Mouse (Mus musculus): ENCODE data around the gene Fank1. TPM values are rescaled to one million over a fixed set of nuclear protein-coding genes. Genes with fewer than 3 reads are reported as not detected.

Fank1 gene
- total RNA-seq (2014; fragmentation: Nextera tagmentation) (not detected in 2 replicates), total RNA-seq (2017) (not detected in 2 replicates)

DNA sequence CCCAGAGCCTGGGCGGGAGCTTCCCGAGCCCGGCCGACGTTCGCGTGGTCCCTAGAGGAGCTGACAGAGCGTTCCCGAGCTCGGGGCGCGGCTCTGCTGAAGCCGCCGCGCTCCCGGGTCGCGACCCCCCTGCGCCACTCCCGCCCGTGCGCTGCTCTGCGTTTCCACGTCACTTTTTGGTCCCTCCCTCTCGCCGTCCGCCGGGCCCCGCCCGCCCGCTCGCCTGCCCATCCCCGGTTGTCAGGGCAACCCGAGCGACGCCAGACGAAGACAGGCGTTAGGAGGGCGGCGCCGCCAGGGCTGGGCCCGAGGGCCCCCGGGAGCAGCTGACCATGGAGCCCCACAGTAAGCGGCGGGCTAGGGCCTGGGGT, at the start of gene Fank1:
Gene Fank1, plus strand, starts transcription at position 236 of the 371 bp plus-strand sequence.
- ATAC-seq (replicated peaks; ENCODE audit: low FRiP score, low TSS enrichment, poor library complexity, severe bottlenecking), result peak; percentile 93

DNA sequence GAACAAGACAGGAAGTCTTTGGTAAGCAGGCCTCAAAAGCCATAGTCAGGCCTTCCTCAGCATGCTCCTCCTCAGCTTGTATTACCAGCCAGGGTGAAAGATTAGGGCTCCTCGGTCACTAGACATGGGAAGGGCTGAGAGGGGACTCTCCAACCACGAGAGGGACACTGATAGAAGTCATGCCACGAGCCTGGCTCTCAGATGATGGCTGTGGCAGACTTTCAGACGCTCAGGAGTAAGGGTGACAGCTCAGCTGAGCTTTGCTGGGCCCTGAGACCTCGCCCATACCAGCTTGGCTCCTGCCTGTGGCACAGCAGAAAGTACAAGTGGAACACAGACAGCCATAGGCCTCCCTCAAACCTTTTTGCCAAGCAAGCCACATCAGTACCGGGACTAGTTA, 49.6 kb upstream of the Fank1 start:
- ATAC-seq (replicated peaks; ENCODE audit: low FRiP score, low TSS enrichment, poor library complexity, severe bottlenecking), result no peak

DNA sequence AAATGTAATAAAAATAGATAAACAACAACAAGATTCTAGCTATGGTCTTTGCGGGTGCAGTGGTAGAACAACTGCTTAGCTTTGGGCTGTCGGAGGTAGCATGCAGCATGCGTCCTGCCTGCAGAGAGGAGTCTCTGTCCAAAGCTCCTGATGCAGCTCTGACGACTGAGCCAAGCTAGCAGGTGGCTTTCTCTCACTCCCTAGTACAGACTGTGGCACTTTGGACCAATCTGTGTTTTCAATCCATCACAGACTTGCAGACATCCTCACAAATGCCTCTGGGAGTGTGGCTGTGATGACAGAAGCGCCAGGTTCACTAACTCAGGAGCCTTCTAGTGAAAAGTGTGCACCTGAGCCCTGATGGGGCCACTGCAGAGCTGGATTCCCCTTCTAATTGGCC, 47.3 kb upstream of the Fank1 start:
- ATAC-seq (replicated peaks; ENCODE audit: low FRiP score, low TSS enrichment, poor library complexity, severe bottlenecking), result no peak

DNA sequence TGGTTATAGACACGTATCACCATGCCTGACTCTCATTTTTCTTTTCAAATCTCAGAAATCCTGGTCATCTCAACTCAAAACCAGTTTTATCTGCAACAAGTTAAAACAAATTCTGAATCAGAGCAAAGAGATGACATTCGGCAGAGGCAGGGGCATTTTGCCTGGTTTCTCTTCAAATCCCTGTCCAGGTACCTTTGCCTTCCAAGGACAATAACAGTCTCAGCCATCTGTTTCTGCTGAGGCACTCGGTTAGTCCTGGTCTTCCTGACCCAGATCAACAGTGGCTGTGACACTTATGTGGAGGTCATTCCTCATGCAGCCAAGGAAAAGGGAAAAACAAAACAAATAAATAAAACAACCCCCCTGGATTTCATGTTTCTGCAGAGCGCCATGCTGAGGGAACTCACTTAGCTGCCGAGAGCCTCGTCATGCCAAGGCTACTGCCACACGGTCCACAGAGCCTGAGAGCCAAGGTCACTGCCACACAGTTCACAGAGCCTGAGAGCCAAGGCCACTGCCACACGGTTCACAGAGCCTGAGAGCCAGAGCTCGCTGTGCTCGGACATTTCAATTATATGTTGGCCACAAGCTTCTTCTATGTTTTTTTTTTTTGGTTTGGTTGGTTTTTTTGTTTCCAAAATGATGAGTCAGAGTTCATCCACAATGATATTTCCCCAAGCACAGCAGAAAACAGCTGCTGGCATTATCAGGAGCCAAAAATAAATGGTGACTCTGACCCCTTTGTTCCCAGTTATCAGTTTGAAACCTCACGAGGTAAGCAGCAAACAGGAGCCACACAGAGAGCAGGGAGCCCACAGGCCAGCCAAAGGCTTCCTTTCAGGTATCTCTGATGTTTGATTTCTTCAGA, 46.1 kb upstream of the Fank1 start:
- ATAC-seq (replicated peaks; ENCODE audit: low FRiP score, low TSS enrichment, poor library complexity, severe bottlenecking), result no peak

DNA sequence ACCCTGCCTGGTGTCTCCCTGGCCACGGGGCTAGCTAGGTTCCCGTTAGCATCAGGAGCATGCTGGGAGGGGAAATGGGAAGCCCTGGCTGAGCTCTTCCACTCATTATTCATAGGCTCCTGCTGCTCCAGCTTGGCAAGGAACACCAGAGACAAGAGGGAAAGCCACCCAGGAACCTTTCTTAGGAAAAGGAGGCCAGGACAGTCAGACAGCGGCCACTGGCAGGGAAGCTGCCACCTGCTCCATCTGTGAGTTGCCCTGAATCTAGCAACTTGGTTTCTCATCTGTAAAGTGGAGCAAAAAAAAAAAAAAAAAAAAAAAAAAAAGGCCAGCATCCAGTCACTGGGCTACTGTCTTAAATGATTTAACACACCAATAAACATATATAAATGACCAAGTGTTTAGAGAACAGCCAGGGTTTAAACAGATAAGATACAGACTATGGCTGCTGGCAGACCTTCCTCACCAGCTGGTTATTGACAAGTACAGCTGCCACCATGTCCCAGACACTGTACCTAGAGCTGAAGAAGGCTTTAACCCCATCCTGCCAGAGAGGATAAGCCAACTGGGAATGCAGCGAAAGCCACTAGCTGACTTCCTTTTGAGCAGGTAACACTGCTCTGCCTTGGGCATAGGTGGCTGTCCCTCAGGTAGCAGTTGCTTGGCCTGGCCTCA, 44.6 kb upstream of the Fank1 start:
- ATAC-seq (replicated peaks; ENCODE audit: low FRiP score, low TSS enrichment, poor library complexity, severe bottlenecking), result peak; percentile 58

DNA sequence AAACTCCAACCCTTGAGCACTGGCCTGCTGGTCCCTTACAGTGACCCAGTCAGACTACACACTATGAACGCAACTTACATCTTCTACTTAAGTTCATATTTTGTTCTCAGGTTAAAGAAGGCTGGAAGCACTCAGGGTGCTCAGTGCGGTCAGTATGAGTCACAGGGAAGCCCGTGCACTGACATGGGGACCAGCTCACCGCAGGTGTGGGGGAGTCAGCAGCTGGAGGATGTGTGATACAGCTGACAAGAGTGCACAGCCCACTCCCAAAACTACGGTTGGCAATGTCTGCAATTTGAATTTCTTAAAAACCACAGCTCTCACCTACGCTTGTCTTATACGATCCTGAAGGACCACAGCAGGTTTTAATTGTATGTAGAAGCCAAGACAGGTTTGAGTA, 36.1 kb upstream of the Fank1 start:
- no peak for ATAC-seq (replicated peaks; ENCODE audit: low FRiP score, low TSS enrichment, poor library complexity, severe bottlenecking)

DNA sequence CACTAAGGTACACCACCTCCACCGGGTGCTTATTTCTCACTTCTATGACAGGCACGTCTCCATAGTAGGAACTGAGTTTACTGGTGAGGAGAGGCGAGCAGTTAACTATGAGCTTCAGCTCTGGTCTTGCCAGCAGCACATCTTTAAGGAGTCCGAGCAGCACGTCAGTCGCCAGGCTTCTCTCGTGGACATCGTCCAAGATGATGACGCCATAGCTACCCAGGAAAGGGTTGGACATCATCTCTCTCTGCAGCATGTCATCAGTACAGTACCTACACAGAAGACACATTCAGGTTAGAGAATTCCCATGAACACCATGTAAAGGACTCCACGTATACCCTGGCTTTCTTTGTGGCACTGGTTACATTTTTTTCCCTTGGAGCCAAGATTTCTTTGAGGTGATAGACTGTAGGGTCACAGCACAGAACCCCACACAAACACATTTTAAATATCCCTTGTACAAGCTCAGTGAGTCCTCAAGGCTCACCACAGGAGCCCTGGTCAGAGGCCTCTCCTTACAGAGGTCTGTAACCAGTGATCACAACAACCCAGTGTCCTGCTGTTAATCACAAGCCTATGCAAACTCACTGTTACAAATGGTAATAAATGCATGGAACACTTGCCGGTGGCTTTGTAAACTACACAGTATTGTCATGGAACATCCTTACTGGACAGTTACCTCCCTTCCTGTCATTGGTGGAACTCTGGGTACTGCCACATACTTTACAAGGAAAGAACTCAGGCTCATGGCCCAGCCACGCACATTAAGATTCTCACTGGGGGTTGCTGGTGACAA, 33.9 kb upstream of the Fank1 start:
- ATAC-seq (replicated peaks; ENCODE audit: low FRiP score, low TSS enrichment, poor library complexity, severe bottlenecking), result no peak

DNA sequence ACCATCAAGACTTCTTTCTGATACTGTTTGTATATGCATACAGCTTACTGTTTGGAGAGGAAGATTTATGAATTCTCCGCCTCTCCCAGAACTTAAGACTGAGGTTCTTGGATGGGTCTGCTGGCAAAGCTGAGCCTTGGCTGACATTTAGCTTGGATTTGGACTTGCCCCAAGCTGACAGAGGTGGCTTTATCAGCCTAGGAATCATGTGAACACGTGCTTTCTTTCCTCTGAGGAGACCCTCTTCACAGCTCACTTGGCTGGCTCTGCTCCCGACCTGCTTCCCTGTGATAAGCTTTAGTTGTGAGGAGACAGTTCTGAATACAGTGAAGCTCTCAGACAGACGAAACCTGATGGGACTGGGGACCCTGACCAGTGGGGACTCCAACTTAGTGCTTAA, 33.0 kb upstream of the Fank1 start:
- ATAC-seq (replicated peaks; ENCODE audit: low FRiP score, low TSS enrichment, poor library complexity, severe bottlenecking), result no peak

DNA sequence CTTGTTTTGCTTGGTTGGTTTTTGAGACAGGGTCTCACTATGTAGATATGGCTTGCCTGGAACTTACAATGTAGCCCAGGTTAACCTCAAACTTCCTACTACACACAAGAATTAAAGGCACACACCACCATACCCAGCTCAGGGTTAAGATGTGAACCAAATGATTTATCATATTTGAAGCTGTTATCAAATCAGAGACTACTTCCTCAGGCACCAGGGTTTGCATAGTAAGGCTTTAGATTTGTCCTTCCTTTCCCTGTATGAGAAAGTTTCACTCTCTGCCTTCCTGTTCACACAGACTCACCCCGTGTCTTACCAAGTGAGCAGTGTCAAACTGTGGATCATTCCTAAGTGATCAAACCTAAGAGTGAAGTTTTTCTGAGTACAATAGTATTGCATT, 32.5 kb upstream of the Fank1 start:
- ATAC-seq (replicated peaks; ENCODE audit: low FRiP score, low TSS enrichment, poor library complexity, severe bottlenecking), result no peak

DNA sequence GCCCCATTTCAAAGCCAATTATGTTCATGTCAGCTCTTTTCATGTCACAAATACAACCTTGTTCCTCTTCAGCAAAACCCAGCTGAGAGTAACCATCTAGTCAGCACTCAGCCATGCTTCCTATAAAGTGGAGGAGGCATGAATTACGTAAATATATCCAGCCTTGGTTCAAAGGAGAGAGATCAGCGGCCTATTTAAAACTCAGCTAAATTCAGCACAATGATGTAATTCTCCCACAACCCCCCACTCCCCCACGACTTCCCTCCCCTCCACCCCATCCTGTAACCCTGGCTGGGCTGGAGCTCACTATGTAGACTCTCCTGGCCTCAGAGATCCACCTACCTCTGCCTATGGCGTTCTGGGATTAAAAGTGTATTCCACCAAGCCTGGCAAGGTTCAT, 32.0 kb upstream of the Fank1 start:
- ATAC-seq (replicated peaks; ENCODE audit: low FRiP score, low TSS enrichment, poor library complexity, severe bottlenecking), result no peak

DNA sequence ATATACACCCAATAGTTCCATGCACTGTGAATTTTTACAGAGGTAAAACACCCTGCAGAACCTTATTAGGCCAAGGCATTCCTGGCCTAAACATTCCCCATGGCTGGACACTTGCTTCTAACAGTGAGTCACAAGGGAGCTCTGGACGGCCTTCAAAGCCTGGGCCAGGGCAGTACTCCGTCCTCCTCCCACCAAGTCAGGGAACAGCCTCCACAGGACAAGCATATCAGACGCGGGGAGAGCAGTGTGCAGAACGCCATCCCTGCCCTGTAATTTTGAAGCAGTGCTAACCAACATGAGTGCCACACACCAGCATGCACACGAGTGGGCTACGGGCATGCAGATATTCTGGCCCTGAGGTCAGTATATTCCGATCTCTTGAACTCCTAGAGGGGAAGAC, 29.3 kb upstream of the Fank1 start:
- no peak for ATAC-seq (replicated peaks; ENCODE audit: low FRiP score, low TSS enrichment, poor library complexity, severe bottlenecking)

DNA sequence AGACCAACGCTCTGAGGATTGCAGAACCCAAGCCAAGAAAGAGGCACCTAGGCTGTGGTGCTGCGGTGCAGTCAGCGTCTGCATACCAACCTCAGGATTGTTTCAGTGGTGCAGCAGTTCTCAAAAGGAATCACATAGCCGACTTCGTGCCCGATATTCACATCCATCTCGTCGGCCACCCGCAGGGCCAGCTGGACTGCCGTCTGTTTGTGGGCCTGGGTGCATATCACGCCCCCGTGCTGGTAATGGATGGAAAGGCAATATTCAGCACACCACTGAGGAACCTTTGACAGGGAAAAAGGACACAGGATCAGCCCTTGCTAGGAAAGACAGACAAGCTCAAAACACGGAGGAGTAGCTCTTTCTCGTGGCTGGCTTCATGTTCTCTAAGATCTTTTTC, 27.9 kb upstream of the Fank1 start:
- ATAC-seq (replicated peaks; ENCODE audit: low FRiP score, low TSS enrichment, poor library complexity, severe bottlenecking), result no peak

DNA sequence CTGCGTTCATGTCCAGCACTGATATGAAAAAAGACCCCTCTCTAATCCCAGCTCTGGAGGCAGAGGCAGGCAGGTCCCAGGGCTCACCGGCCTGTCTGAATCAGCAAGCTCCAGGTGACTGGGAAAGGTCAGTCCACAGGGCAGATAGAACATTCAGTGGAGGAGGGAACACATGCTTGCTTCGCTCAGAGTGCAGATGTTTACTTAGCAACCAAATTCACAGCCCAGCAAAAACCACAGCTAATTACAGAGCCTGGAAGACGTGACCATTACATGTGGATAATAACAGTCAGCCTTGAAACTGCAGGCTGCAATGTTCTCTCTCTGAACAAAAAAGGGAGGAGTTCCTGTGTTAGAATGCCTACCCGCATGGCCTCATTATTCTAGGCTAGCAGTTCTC, 26.0 kb upstream of the Fank1 start:
- no peak for ATAC-seq (replicated peaks; ENCODE audit: low FRiP score, low TSS enrichment, poor library complexity, severe bottlenecking)

DNA sequence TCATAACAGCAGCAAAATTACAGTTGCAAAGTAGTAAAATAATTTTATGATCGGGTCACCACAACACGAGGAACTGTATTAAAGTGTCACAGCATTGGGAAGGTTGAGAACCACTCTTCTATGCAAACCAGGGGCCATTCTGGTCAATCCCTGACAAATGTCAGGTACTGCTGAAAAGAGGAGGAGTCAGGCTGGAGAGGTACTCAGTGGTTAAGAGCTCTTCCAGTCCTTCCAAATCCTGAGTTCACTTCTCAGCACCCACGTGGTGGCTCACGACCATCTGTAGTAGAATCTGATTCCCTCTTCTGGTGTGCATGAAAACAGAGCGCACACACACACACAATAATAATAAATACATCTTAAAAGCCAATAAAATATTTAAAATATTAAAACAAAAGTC, 25.5 kb upstream of the Fank1 start:
- ATAC-seq (replicated peaks; ENCODE audit: low FRiP score, low TSS enrichment, poor library complexity, severe bottlenecking), result no peak

DNA sequence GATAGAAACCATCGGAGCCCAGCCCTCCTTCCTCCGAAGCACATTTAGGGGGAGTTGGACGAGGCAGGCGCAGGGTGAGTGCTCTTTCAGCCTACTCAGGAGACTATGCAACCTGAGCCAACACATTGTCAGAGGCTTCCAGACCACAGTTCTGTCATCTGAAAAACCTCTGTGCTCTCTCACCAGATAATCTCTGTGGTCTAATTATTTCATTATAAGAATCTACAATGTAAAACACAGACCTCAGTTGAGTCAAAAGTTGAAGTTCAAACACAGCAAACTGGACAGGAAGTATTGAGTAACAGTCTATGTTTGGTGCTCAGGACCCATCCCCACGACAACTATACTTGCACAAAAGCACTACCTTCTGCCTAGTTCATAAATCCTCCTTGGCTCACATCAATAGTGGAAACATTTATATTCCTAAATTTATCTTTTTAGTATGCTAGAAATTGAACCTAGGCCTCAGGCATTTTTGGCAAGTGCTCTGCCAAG, 18.7 kb upstream of the Fank1 start:
- no peak for ATAC-seq (replicated peaks; ENCODE audit: low FRiP score, low TSS enrichment, poor library complexity, severe bottlenecking)

DNA sequence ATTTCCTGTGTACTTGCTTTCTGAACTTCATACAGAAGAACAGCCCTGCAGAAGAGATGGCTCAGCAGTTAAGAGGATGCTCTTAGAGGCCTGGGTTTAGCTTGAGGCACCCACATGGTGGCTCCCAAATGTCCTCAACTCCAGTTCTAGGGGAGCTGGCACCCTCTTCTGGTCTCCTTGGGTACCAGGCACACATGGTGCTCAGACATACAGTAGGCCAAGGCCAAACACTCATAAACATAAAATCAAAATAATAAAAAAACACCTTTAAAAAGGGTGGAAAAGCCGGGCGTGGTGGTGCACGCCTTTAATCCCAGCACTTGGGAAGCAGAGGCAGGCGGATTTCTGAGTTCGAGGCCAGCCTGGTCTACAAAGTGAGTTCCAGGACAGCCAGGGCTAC, 17.9 kb upstream of the Fank1 start:
- no peak for ATAC-seq (replicated peaks; ENCODE audit: low FRiP score, low TSS enrichment, poor library complexity, severe bottlenecking)

DNA sequence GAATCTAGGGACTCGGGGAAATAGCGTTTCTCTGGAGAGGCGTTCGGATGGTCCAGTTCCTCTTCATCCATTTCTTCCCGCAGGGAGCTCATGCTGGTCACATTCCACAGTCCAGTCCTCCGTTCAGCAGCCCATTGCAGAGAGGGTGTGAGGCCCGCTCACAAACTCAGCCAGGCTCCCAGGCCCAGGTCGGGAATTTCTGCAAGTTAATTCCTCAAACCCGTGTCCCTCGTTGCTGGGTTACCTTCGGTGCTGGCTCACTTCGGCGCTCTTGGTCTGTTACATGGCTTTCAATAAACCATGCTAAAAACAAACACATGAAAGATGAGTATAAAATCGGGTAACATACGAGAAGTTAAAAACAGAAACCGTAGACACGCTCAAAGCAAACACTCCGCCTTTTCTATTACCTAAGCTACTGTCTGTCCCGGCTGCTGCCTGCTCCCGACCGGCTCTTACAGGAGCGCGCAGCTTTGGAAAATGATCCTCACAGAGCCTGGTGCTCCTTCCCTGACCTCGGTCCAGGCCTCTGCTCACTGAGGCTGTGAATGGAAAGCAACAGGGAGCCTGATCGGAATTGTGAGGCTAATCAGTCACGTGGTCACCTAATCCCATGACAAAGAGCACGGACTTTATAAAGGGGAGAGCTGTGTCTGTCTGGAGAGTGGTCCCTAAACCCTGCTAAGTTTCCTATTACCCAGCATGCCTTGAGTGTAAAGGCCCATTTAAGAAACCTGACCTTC, 16.9 kb upstream of the Fank1 start:
- ATAC-seq (replicated peaks; ENCODE audit: low FRiP score, low TSS enrichment, poor library complexity, severe bottlenecking), result no peak

DNA sequence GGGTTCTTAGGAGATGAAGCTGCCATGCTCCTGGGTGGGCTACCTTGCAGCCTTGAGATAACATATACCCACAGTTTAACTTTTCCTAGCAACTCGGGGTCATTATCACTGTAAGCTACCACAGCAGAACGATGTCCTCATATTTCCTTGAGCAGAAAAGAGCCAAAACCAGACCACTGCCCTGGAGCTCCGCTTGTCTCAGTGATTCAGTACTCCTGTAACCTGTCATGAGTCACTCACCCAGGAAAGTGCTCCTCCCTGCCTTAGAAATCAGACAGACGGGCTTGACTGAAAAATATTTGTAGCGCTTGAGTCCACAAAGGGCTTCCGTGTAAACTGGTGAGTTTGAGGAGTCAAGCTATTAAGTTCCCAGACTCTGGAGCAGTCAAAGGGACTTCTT, 14.0 kb upstream of the Fank1 start:
- no peak for ATAC-seq (replicated peaks; ENCODE audit: low FRiP score, low TSS enrichment, poor library complexity, severe bottlenecking)

DNA sequence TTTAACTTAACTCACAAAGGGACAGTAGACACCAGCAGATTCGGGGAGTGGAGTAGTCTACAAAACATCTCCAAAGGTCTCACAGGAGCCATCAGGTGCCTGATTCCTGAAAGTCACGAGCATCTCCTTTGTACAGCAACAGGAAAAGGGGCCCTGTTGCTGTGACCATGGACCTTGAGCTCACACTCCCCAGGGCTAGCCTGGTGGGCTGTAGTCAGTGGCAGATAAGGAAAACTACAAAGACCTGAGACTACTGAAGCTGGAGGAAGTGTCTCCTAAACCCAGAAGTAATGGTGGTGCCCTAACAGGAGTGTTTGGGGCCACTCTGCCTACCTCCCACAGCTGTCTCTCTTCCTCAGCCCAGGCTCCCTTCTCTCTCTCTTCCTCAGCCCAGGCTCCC, 12.2 kb upstream of the Fank1 start:
- no peak for ATAC-seq (replicated peaks; ENCODE audit: low FRiP score, low TSS enrichment, poor library complexity, severe bottlenecking)
